9 mouse cellular contexts compared by ENCODE assay signal in the genomic region with DNA sequence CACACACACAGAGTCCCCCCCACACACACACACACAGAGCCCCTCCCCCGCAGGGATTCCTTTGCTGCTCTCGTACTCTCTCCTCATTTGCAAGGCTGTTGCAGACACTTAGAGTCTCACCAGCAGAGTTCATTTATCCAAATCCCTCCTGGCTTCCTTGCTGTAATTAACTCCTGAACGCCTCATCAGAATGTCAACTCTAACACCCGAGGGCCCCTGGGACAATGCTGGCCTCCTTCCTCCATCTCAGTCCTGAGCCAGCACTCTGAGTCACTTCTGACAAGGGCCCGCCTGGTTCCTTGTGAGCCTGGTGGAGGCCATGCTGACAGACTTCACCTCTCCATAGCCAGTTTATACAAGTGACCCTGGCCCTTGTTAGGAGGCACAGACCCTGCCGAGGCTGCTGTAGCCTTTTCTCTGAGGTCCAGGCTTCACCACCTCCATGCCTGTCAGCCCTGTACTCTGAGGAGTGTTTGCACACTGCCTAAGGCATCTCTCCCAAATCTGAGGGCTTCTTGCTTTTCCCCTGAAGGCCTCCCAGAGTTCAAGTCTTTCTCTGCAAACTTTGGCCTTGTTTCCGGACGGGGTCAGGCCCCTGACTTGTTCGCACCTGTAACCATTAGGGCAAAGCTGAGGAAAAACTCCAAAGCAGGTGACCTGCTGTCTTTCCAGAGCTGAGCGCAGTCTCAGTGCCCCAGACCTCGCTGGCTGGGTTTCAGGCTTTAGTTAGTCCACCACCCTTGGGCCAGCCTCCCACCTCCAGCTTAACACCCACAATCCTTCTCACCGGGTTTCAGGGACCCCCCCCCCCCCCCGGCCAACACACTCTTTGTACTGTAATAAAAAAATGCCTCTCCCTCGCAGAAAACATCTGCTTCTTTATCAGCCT. TPM values are rescaled to one million over a fixed set of nuclear protein-coding genes. Genes with fewer than 3 reads are reported as not detected.
DNase-seq lines count a peak whose midpoint lies in the region; ATAC-seq and TF ChIP-seq lines count a peak whose summit lies in the region.
"Had no signal": no experiment of that assay in that cellular context is flagged by ENCODE, and none has a peak within 500 bp of the region (broad histone marks: within the 10 kb centered on the region; RNA-seq: fewer than 3 reads in every experiment).

No protein-coding gene starts in this region.

- peak; percentile 95 for DNase-seq in NIH3T3 (ENCODE audit: low read depth)
- peak; percentile 71 for DNase-seq in forebrain, embryonic 14.5 days (ENCODE audit: low spot score)
- DNase-seq in heart, postnatal 25 days (ENCODE audit: low spot score), result peak; percentile 66
- DNase-seq in layer of hippocampus, adult 2 months (ENCODE audit: low spot score in 2 of 2), result no peak
- no peak for DNase-seq in frontal cortex, adult 2 months (ENCODE audit: extremely low spot score in 1 of 2, low spot score in 1 of 2)

- 0 out of 2 replicates have a peak, but pooled peaks have one; percentile 26 for ATAC-seq in cerebellum, adult (ENCODE audit: insufficient number of reproducible peaks, low FRiP score, low TSS enrichment)
- ATAC-seq in forebrain, embryonic 14.5 days, result peak; percentile 83
- ATAC-seq in limb, embryonic 13.5 days (ENCODE audit: low FRiP score, low read depth), result peak; percentile 55; the same call in 1 of the 2 replicates
- ATAC-seq in neural tube, embryonic 13.5 days (ENCODE audit: low read depth), result peak; percentile 84

- H3K36me3 ChIP-seq in forebrain, embryonic 14.5 days (ENCODE audit: control insufficient read depth, insufficient read depth, low read length), result no peaks in the 10 kb centered on the region
- peaks cover 9% of the 10 kb centered on the region; the same call in 1 of the 2 replicates for H3K36me3 ChIP-seq in limb, embryonic 13.5 days
- H3K36me3 ChIP-seq in neural tube, embryonic 13.5 days, result no peaks in the 10 kb centered on the region
- H3K36me3 ChIP-seq: liver, embryonic 15.5 days had no signal

- no peak overlapping the region for H3K4me2 ChIP-seq in forebrain, embryonic 14.5 days (ENCODE audit: low read length)
- H3K4me2 ChIP-seq in limb, embryonic 13.5 days (replicated peaks), result no peak overlapping the region
- H3K4me2 ChIP-seq in neural tube, embryonic 13.5 days, result no peak overlapping the region
- H3K4me2 ChIP-seq: liver, embryonic 15.5 days had no signal

- no peak for TF ChIP-seq CTCF in layer of hippocampus, adult 2 months (conservative IDR thresholded peaks at IDR 0.05)

- 0 out of 2 replicates have a peak, but pooled peaks cover 4% of the 10 kb centered on the region for H3K4me1 ChIP-seq in forebrain, embryonic 14.5 days (ENCODE audit: control insufficient read depth, insufficient read depth, low read length)
- H3K4me1 ChIP-seq in limb, embryonic 13.5 days, result peaks cover 31% of the 10 kb centered on the region
- H3K4me1 ChIP-seq in neural tube, embryonic 13.5 days (replicated peaks), result peaks cover 19% of the 10 kb centered on the region
- H3K4me1 ChIP-seq: liver, embryonic 15.5 days had no signal

- intact Hi-C loops in heart, postnatal 25 days (cut with DNase I), result no loop called here

- H3K27ac ChIP-seq in forebrain, embryonic 14.5 days (ENCODE audit: low read depth, low read length), result no peak overlapping the region
- peak overlapping the region; percentile 61; the same call in 1 of the 2 replicates for H3K27ac ChIP-seq in limb, embryonic 13.5 days
- H3K27ac ChIP-seq in neural tube, embryonic 13.5 days (replicated peaks), result peak overlapping the region; percentile 56
- H3K27ac ChIP-seq in layer of hippocampus, adult 2 months, result no peak overlapping the region
- H3K27ac ChIP-seq: liver, embryonic 15.5 days had no signal

- no peaks in the 10 kb centered on the region for H3K9me3 ChIP-seq in forebrain, embryonic 14.5 days (replicated peaks; ENCODE audit: control insufficient read depth, low read length)
- no peaks in the 10 kb centered on the region for H3K9me3 ChIP-seq in limb, embryonic 13.5 days
- H3K9me3 ChIP-seq in neural tube, embryonic 13.5 days, result no peaks in the 10 kb centered on the region
- H3K9me3 ChIP-seq: liver, embryonic 15.5 days had no signal

- no peaks in the 10 kb centered on the region for H3K27me3 ChIP-seq in forebrain, embryonic 14.5 days (replicated peaks; ENCODE audit: control insufficient read depth, insufficient read depth, low read length)
- H3K27me3 ChIP-seq in limb, embryonic 13.5 days, result no peaks in the 10 kb centered on the region
- no peaks in the 10 kb centered on the region for H3K27me3 ChIP-seq in neural tube, embryonic 13.5 days
- H3K27me3 ChIP-seq: liver, embryonic 15.5 days had no signal

- H3K4me3 ChIP-seq in forebrain, embryonic 14.5 days (ENCODE audit: low read depth, low read length), result no peak overlapping the region
- H3K4me3 ChIP-seq in limb, embryonic 13.5 days, result no peak overlapping the region
- H3K4me3 ChIP-seq in neural tube, embryonic 13.5 days, result no peak overlapping the region
- H3K4me3 ChIP-seq in layer of hippocampus, adult 2 months, result no peak overlapping the region
- H3K4me3 ChIP-seq: liver, embryonic 15.5 days had no signal

- no peak overlapping the region for H3K9ac ChIP-seq in forebrain, embryonic 14.5 days (ENCODE audit: low read length)
- no peak overlapping the region; the same call in 1 of the 2 replicates for H3K9ac ChIP-seq in limb, embryonic 13.5 days
- no peak overlapping the region for H3K9ac ChIP-seq in neural tube, embryonic 13.5 days
- H3K9ac ChIP-seq: liver, embryonic 15.5 days had no signal

- 30% methylated on average over 14 of the region's 14 CpGs for WGBS in forebrain, embryonic 14.5 days
- WGBS in limb, embryonic 13.5 days, result 32% methylated on average over 14 of the region's 14 CpGs
- WGBS in neural tube, embryonic 13.5 days, result 33% methylated on average over 14 of the region's 14 CpGs

RNA-seq across cellular contexts. Expression of a gene that starts 45.4 kb away (rescaled TPM):
- polyA plus RNA-seq in forebrain, embryonic 14.5 days (2014; fragmentation: Nextera tagmentation; extraction: Ambion mirVana), result 5.7 and 6.2 TPM in 2 replicates
- 1 to 10 TPM; 3.6 to 4.0 TPM for total RNA-seq in heart, postnatal 25 days (2021)
- 4.3 and 5.0 TPM in 2 replicates for polyA plus RNA-seq in limb, embryonic 13.5 days (2015; fragmentation: Nextera tagmentation; extraction: Ambion mirVana)
- polyA plus RNA-seq in neural tube, embryonic 13.5 days (2015; fragmentation: Nextera tagmentation; extraction: Ambion mirVana), result 6.7 and 7.5 TPM in 2 replicates
- 1 to 10 TPM; 8.0 to 8.2 TPM for total RNA-seq in layer of hippocampus, adult 2 months (2021)
- 6.7 and 6.8 TPM in 2 replicates for polyA plus RNA-seq in frontal cortex, adult 2 months (2012; rRNA removed)

RNA-seq across cellular contexts. Expression of a gene that starts 45.7 kb away (rescaled TPM):
- 8.9 and 11.0 TPM in 2 replicates for polyA plus RNA-seq in forebrain, embryonic 14.5 days (2014; fragmentation: Nextera tagmentation; extraction: Ambion mirVana)
- total RNA-seq in heart, postnatal 25 days (2021), result 1 to 10 TPM; 1.6 to 2.3 TPM
- 15.6 TPM in 2 replicates for polyA plus RNA-seq in limb, embryonic 13.5 days (2015; fragmentation: Nextera tagmentation; extraction: Ambion mirVana)
- polyA plus RNA-seq in neural tube, embryonic 13.5 days (2015; fragmentation: Nextera tagmentation; extraction: Ambion mirVana), result 8.1 and 8.5 TPM in 2 replicates
- 1 to 10 TPM; 4.2 to 4.3 TPM for total RNA-seq in layer of hippocampus, adult 2 months (2021)
- polyA plus RNA-seq in frontal cortex, adult 2 months (2012; rRNA removed), result 6.2 and 6.7 TPM in 2 replicates

RNA-seq across cellular contexts. Expression of a gene that starts 55.5 kb away (rescaled TPM):
- polyA plus RNA-seq in forebrain, embryonic 14.5 days (2014; fragmentation: Nextera tagmentation; extraction: Ambion mirVana), result 5.3 and 6.5 TPM in 2 replicates
- 1 to 10 TPM; 3.2 TPM for total RNA-seq in heart, postnatal 25 days (2021)
- polyA plus RNA-seq in limb, embryonic 13.5 days (2015; fragmentation: Nextera tagmentation; extraction: Ambion mirVana), result 12.1 and 12.4 TPM in 2 replicates
- 6.9 and 7.2 TPM in 2 replicates for polyA plus RNA-seq in neural tube, embryonic 13.5 days (2015; fragmentation: Nextera tagmentation; extraction: Ambion mirVana)
- total RNA-seq in layer of hippocampus, adult 2 months (2021), result 10 to 100 TPM; 47.6 to 48.6 TPM
- polyA plus RNA-seq in frontal cortex, adult 2 months (2012; rRNA removed), result 24.5 and 24.9 TPM in 2 replicates

Comparison
In these comparisons a context has a peak if more than half of its experiments do, and no peak if none do; other contexts are left out.
1. DNase-seq: peak in NIH3T3 (single experiment), forebrain, embryonic 14.5 days (single experiment) and heart, postnatal 25 days (single experiment); none in layer of hippocampus, adult 2 months (0 of 2) and frontal cortex, adult 2 months (0 of 2).
2. ATAC-seq: peak in every context shown above with its lines; median percentile 84 in neural tube, embryonic 13.5 days; 83 in forebrain, embryonic 14.5 days; 55 in limb, embryonic 13.5 days; 26 in cerebellum, adult.
3. H3K27ac ChIP-seq: peak in limb, embryonic 13.5 days (single experiment) and neural tube, embryonic 13.5 days (single experiment); none in forebrain, embryonic 14.5 days (single experiment) and layer of hippocampus, adult 2 months (single experiment).